Mouse (Mus musculus) CH12.LX (cell line): ENCODE data around the gene Galnt18.

ENCODE experiments used
- BHLHE40 ChIP-seq: IDR thresholded peaks from 2 replicates; pipeline ENCODE4 v1.6.1; 2011; ENCODE audit warnings: mild to moderate bottlenecking, low read depth, low read length, improper control_type of control experiment
- CHD2 ChIP-seq: IDR thresholded peaks from 2 replicates; pipeline ENCODE4 v1.6.1; 2011; ENCODE audit warnings: low read length, improper control_type of control experiment
- CTCF ChIP-seq, 2 experiments: IDR thresholded peaks in 1 of 2; conservative IDR thresholded peaks in 1 of 2; 2 replicates each; pipeline ENCODE4 v1.5.1; 2011 to 2012; ENCODE audit warnings: low read depth in 2 of 2, low read length in 2 of 2, improper control_type of control experiment in 1 of 2, inconsistent platforms in 1 of 2, mild to moderate bottlenecking in 1 of 2, moderate library complexity in 1 of 2
- E2F4 ChIP-seq: IDR thresholded peaks from 2 replicates; pipeline ENCODE4 v1.6.1; 2011; ENCODE audit warnings: low read depth, low read length, improper control_type of control experiment; ENCODE audit not compliant: insufficient replicate concordance
- MAFK ChIP-seq: IDR thresholded peaks from 2 replicates; pipeline ENCODE4 v1.6.1; 2011; ENCODE audit warnings: low read length, improper control_type of control experiment; ENCODE audit not compliant: insufficient replicate concordance
- MXI1 ChIP-seq: IDR thresholded peaks from 2 replicates; pipeline ENCODE4 v1.6.1; 2011; ENCODE audit warnings: mild to moderate bottlenecking, low read depth, low read length, improper control_type of control experiment
- POLR2A ChIP-seq: IDR thresholded peaks from 2 replicates; pipeline ENCODE4 v1.6.1; 2011; ENCODE audit warnings: low read depth, mild to moderate bottlenecking, improper control_type of control experiment, low read length

DNA sequence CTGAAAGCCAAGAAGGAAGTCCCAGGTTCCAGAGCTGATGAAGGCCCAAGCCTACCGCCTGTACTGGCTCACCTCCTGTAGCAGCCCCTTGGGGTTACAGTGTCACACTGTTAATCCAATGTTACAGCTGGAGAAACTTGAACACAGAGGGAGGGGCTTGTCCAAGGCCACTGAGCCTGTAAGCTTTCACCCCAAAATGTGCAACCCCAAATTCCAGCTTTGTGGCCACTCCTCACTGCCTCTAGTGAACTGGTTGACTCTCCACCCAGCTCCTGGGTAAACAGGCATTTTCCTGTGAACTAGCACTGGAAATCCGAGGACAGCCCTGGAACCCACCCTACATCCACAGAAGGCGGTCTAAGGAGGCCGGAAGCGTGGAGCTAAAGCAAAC is 58.5 kb downstream of the Galnt18 start:
- TF ChIP-seq POLR2A, result no peak
- TF ChIP-seq BHLHE40, result no peak
- no peak for TF ChIP-seq E2F4
- TF ChIP-seq CTCF (conservative IDR thresholded peaks at IDR 0.05 in 1 of 2, IDR thresholded peaks at IDR 0.05 in 1 of 2; ENCODE audit: low read depth in 2 of 2, low read length in 2 of 2), result no peak
- TF ChIP-seq CHD2, result no peak
- no peak for TF ChIP-seq MXI1
- TF ChIP-seq MAFK, result no peak
